Mouse (Mus musculus) kidney, embryonic 16.5 days (tissue): ENCODE measurements around the gene Gm11639. TPM values are rescaled to one million over a fixed set of nuclear protein-coding genes. Genes with fewer than 3 reads are reported as not detected.

Experiments used
- ATAC-seq: fragments of 200-750 bp; cut with Nextera tagmentation; 2 replicates; pipeline ENCODE4 v1.8.0; 2017; ENCODE audit warnings: moderate TSS enrichment; ENCODE audit not compliant: low FRiP score, low TSS enrichment
- H3K27ac ChIP-seq: fragments of 300-500 bp; sonication (generic); 2 replicates; pipeline ENCODE4 v1.5.1; 2014; ENCODE audit warnings: low read length
- H3K27me3 ChIP-seq: fragments of 300-500 bp; sonication (generic); 2 replicates; pipeline ENCODE4 v1.6.1; 2014; ENCODE audit warnings: low read length, control low read depth, mixed read lengths; ENCODE audit not compliant: insufficient read depth
- H3K36me3 ChIP-seq: fragments of 300-500 bp; sonication (generic); 2 replicates; pipeline ENCODE4 v1.6.1; 2014; ENCODE audit warnings: low read length, control low read depth, mixed read lengths; ENCODE audit not compliant: insufficient read depth
- H3K4me1 ChIP-seq: fragments of 300-500 bp; sonication (generic); 2 replicates; pipeline ENCODE4 v1.6.1; 2014; ENCODE audit warnings: low read length, control low read depth, mixed read lengths; ENCODE audit not compliant: insufficient read depth
- H3K4me2 ChIP-seq: fragments of 300-500 bp; sonication (generic); replicated peaks from 2 replicates; pipeline ENCODE4 v1.6.1; 2014; ENCODE audit warnings: low read depth, low read length
- H3K4me3 ChIP-seq: fragments of 300-500 bp; sonication (generic); 2 replicates; pipeline ENCODE4 v1.5.1; 2014; ENCODE audit warnings: mild to moderate bottlenecking, low read length
- H3K9ac ChIP-seq: fragments of 300-500 bp; sonication (generic); replicated peaks from 2 replicates; pipeline ENCODE4 v1.6.1; 2014; ENCODE audit warnings: low read length
- H3K9me3 ChIP-seq: fragments of 300-500 bp; sonication (generic); 2 replicates; pipeline ENCODE4 v1.6.1; 2016; ENCODE audit warnings: low read length, control low read depth
- WGBS: fragments of 180-500 bp; shearing (Covaris S2); extraction: QIAGEN DNeasy Blood & Tissue Kit; methylation state at CpG from one replicate; pipeline ENCODE4 v1.1.7; 2014; 5-methylcytosine and 5-hydroxymethylcytosine counted together
- polyA plus RNA-seq: library from polyadenylated mRNA; unstranded; fragments of >200 nt; fragmentation: Nextera tagmentation; extraction: Ambion mirVana; gene quantifications from 2 replicates; pipeline ENCODE4 v1.2.1, GENCODE M21; 2015

Gm11639 gene
- polyA plus RNA-seq, 1 experiment from 2014 or later, result not detected

- Histone ChIP-seq H3K4me1 (no peaks in the 10 kb centered on the region), H3K9ac (no peak overlapping the region), H3K4me2 (no peak overlapping the region), H3K27me3 (no peaks in the 10 kb centered on the region), H3K4me3 (no peak overlapping the region), H3K27ac (no peak overlapping the region), H3K9me3 (no peaks in the 10 kb centered on the region), H3K36me3 (peaks cover 15% of the 10 kb centered on the region)
- ATAC-seq, result no peak
- 59% methylated on average over 11 of the region's 11 CpGs for WGBS
Observed at GRCm38 (mm10) chr11:105144508-105145210, 459.2 kb downstream of the Gm11639 start.

- Histone ChIP-seq H3K4me1 (no peaks in the 10 kb centered on the region), H3K27ac (no peak overlapping the region), H3K4me3 (no peak overlapping the region), H3K36me3 (peaks cover 10% of the 10 kb centered on the region), H3K27me3 (no peaks in the 10 kb centered on the region), H3K9ac (no peak overlapping the region), H3K9me3 (no peaks in the 10 kb centered on the region), H3K4me2 (no peak overlapping the region)
- WGBS, result 77% methylated on average over 10 of the region's 10 CpGs
- no peak for ATAC-seq
Observed at GRCm38 (mm10) chr11:105145211-105145610, 459.7 kb downstream of the Gm11639 start.

GRCm38 (mm10) chr11:105146593-105146992 is 461.1 kb downstream of the Gm11639 start, which contains the start of gene Gm10842:
Gm10842 (plus strand) TSS chr11:105146893.
- no peak for ATAC-seq
- peaks cover 4% of the 10 kb centered on the region; the same call in 1 of the 2 replicates for H3K4me1 ChIP-seq

GRCm38 (mm10) chr11:105149353-105149752 is 463.8 kb downstream of the Gm11639 start:
- Histone ChIP-seq H3K27me3 (no peaks in the 10 kb centered on the region), H3K9me3 (no peaks in the 10 kb centered on the region), H3K9ac (no peak overlapping the region), H3K36me3 (no peaks in the 10 kb centered on the region), H3K4me2 (no peak overlapping the region), H3K27ac (no peak overlapping the region), H3K4me1 (peaks cover 24% of the 10 kb centered on the region), H3K4me3 (no peak overlapping the region)
- no peak for ATAC-seq
- WGBS, result 70% methylated on average over 3 of the region's 3 CpGs

More at GRCm38 (mm10) chr11:105146593-105146992, 461.1 kb downstream of the Gm11639 start, which contains the start of gene Gm10842:
- H3K9ac ChIP-seq, result no peak within 1 kb of the TSS
- no peak within 1 kb of the TSS for H3K4me3 ChIP-seq
- H3K36me3 ChIP-seq, result no peaks in the 10 kb centered on the region
- H3K27me3 ChIP-seq, result no peaks in the 10 kb centered on the region
- 82% methylated on average over 3 of the region's 3 CpGs for WGBS
- no peak within 1 kb of the TSS for H3K4me2 ChIP-seq
- H3K27ac ChIP-seq, result no peak within 1 kb of the TSS
- H3K9me3 ChIP-seq, result no peaks in the 10 kb centered on the region

GRCm38 (mm10) chr11:105149766-105150165 is 464.3 kb downstream of the Gm11639 start:
- Histone ChIP-seq H3K9me3 (no peaks in the 10 kb centered on the region), H3K4me3 (no peak overlapping the region), H3K27ac (no peak overlapping the region), H3K4me2 (no peak overlapping the region), H3K9ac (no peak overlapping the region), H3K4me1 (peaks cover 24% of the 10 kb centered on the region), H3K27me3 (no peaks in the 10 kb centered on the region), H3K36me3 (no peaks in the 10 kb centered on the region)
- ATAC-seq, result no peak
- 93% methylated on average over 1 of the region's 1 CpGs for WGBS

- Histone ChIP-seq H3K36me3 (no peaks in the 10 kb centered on the region), H3K4me2 (no peak overlapping the region), H3K27ac (no peak overlapping the region), H3K9ac (no peak overlapping the region), H3K9me3 (no peaks in the 10 kb centered on the region), H3K27me3 (no peaks in the 10 kb centered on the region), H3K4me3 (no peak overlapping the region), H3K4me1 (peaks cover 24% of the 10 kb centered on the region)
- WGBS, result 53% methylated on average over 4 of the region's 4 CpGs
- no peak for ATAC-seq
Observed at GRCm38 (mm10) chr11:105150691-105151090, 465.2 kb downstream of the Gm11639 start.

GRCm38 (mm10) chr11:105151226-105152016 is 465.9 kb downstream of the Gm11639 start:
- Histone ChIP-seq H3K4me2 (peak overlapping the region; percentile 27), H3K4me3 (0 out of 2 replicates have a peak overlapping the region, but pooled peaks have one; percentile 2), H3K27ac (no peak overlapping the region), H3K9me3 (no peaks in the 10 kb centered on the region), H3K27me3 (no peaks in the 10 kb centered on the region), H3K9ac (no peak overlapping the region), H3K36me3 (no peaks in the 10 kb centered on the region), H3K4me1 (peaks cover 24% of the 10 kb centered on the region)
- 20% methylated on average over 19 of the region's 19 CpGs for WGBS
- ATAC-seq, result 0 out of 2 replicates have a peak, but pooled peaks have one; percentile 36

GRCm38 (mm10) chr11:105152017-105152300 is 466.5 kb downstream of the Gm11639 start:
- Histone ChIP-seq H3K9ac (no peak overlapping the region), H3K27ac (no peak overlapping the region), H3K9me3 (no peaks in the 10 kb centered on the region), H3K4me1 (peaks cover 24% of the 10 kb centered on the region), H3K4me3 (no peak overlapping the region), H3K4me2 (no peak overlapping the region), H3K27me3 (no peaks in the 10 kb centered on the region), H3K36me3 (no peaks in the 10 kb centered on the region)
- 0 out of 2 replicates have a peak, but pooled peaks have one; percentile 4 for ATAC-seq
- WGBS, result 80% methylated on average over 1 of the region's 4 CpGs

DNA sequence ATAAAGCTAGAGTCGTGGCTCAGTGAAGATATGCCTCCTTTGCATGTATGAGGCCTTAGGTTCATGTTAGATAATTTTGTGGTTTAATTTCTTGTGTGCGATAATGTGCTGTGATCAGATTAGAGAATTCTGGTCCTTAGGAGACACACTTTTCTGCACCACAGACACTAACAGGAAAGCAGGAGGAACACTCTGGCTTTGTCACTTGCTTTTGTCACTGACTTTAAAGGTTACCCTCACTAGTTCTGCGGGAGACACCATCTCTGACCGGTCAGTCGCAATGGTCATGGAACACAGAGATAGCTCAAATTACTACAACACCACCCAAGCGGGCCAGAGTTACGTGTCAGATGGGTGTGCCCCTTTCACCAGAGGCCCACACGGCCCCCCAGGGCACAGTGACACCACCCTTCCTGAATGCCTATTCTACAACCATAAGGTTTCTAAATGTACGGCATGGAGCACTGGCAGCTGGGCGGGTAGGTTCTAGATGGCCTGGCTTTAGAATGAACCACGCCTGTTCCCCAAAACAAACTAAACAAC is 466.9 kb downstream of the Gm11639 start:
- Histone ChIP-seq H3K36me3 (no peaks in the 10 kb centered on the region), H3K27me3 (no peaks in the 10 kb centered on the region), H3K4me1 (peaks cover 24% of the 10 kb centered on the region), H3K9ac (no peak overlapping the region), H3K4me3 (no peak overlapping the region), H3K27ac (no peak overlapping the region), H3K4me2 (no peak overlapping the region), H3K9me3 (no peaks in the 10 kb centered on the region)
- WGBS, result 59% methylated on average over 11 of the region's 11 CpGs
- ATAC-seq, result no peak
